Mouse (Mus musculus): ENCODE results near the gene Vwf. TPM values are rescaled to one million over a fixed set of nuclear protein-coding genes. Genes with fewer than 3 reads are reported as not detected.

The Vwf gene
- polyA plus RNA-seq, 1 experiment: 464 TPM

GRCm38 (mm10) chr6:125671835-125672234 is 125.3 kb downstream of the Vwf start:
- WGBS: 84% methylated on average over 3 of the region's 3 CpGs
- Histone ChIP-seq H3K4me3 (replicated peaks; ENCODE audit: extremely low read depth, low read depth, low read length) (no peak overlapping the region), H3K4me1 (ENCODE audit: control insufficient read depth, insufficient read depth, low read length) (no peaks in the 10 kb centered on the region)
- DNase-seq: no peak
- TF ChIP-seq POLR2A (IDR thresholded peaks at IDR 0.05; ENCODE audit: borderline replicate concordance, extremely low read depth, low read depth, low read length) (no peak), CTCF (IDR thresholded peaks at IDR 0.05; ENCODE audit: insufficient read depth, low read length) (no peak)

GRCm38 (mm10) chr6:125678492-125678891 is 131.9 kb downstream of the Vwf start:
- DNase-seq: no peak
- 67% methylated on average over 1 of the region's 1 CpGs for WGBS
- Histone ChIP-seq H3K4me1 (ENCODE audit: control insufficient read depth, insufficient read depth, low read length) (no peaks in the 10 kb centered on the region), H3K4me3 (replicated peaks; ENCODE audit: extremely low read depth, low read depth, low read length) (no peak overlapping the region)
- no peak for TF ChIP-seq POLR2A (IDR thresholded peaks at IDR 0.05; ENCODE audit: borderline replicate concordance, extremely low read depth, low read depth, low read length)
- TF ChIP-seq CTCF (IDR thresholded peaks at IDR 0.05; ENCODE audit: insufficient read depth, low read length): no peak

DNA sequence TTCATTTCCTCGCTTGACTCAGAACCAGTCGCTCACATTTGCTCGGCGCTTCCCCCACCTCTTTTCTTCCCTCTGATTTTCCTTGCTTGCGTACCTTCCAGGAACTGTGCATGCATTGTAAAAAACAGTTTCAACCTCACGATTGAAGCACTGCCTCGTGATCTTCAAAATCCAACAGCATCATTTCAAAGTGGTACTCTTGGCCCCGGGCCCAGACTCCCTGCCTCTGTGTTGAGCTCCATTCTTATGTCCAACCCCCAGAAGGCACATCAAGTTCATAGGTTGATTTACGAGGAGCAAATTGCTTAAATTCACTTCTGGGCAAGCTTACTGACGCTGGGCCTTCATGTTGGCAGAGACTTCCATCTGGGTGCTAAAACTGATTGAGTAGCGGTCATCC is 134.0 kb downstream of the Vwf start:
- H3K4me3 ChIP-seq (replicated peaks; ENCODE audit: extremely low read depth, low read depth, low read length): no peak overlapping the region
- WGBS: 68% methylated on average over 11 of the region's 11 CpGs
- no peak for DNase-seq
- TF ChIP-seq CTCF (IDR thresholded peaks at IDR 0.05; ENCODE audit: insufficient read depth, low read length): no peak
- no peak for TF ChIP-seq POLR2A (IDR thresholded peaks at IDR 0.05; ENCODE audit: borderline replicate concordance, extremely low read depth, low read depth, low read length)
- H3K4me1 ChIP-seq (ENCODE audit: control insufficient read depth, insufficient read depth, low read length): no peaks in the 10 kb centered on the region

- no peaks in the 10 kb centered on the region for H3K4me1 ChIP-seq (ENCODE audit: control insufficient read depth, insufficient read depth, low read length)
- no peak overlapping the region for H3K4me3 ChIP-seq (replicated peaks; ENCODE audit: extremely low read depth, low read depth, low read length)
- no peak for DNase-seq
- TF ChIP-seq POLR2A (IDR thresholded peaks at IDR 0.05; ENCODE audit: borderline replicate concordance, extremely low read depth, low read depth, low read length) (no peak), CTCF (IDR thresholded peaks at IDR 0.05; ENCODE audit: insufficient read depth, low read length) (no peak)
Observed at GRCm38 (mm10) chr6:125685420-125685819, 138.8 kb downstream of the Vwf start.

- TF ChIP-seq POLR2A (IDR thresholded peaks at IDR 0.05; ENCODE audit: borderline replicate concordance, extremely low read depth, low read depth, low read length): no peak
- no peak for TF ChIP-seq CTCF (IDR thresholded peaks at IDR 0.05; ENCODE audit: insufficient read depth, low read length)
- no peak for DNase-seq
- 55% methylated on average over 1 of the region's 1 CpGs for WGBS
- no peaks in the 10 kb centered on the region for H3K4me1 ChIP-seq (ENCODE audit: control insufficient read depth, insufficient read depth, low read length)
- no peak overlapping the region for H3K4me3 ChIP-seq (replicated peaks; ENCODE audit: extremely low read depth, low read depth, low read length)
Observed at GRCm38 (mm10) chr6:125687986-125688385, 141.4 kb downstream of the Vwf start.

GRCm38 (mm10) chr6:125690057-125690703 is 143.6 kb downstream of the Vwf start, which contains the start of gene Ano2:
TSS of gene Ano2 (plus strand) at chr6:125690419.
- Histone ChIP-seq H3K4me3 (replicated peaks; ENCODE audit: extremely low read depth, low read depth, low read length) (no peak within 1 kb of the TSS), H3K4me1 (ENCODE audit: control insufficient read depth, insufficient read depth, low read length) (no peaks in the 10 kb centered on the region)
- WGBS: 13% methylated on average over 20 of the region's 20 CpGs
- TF ChIP-seq CTCF (IDR thresholded peaks at IDR 0.05; ENCODE audit: insufficient read depth, low read length): no peak
- no peak for TF ChIP-seq POLR2A (IDR thresholded peaks at IDR 0.05; ENCODE audit: borderline replicate concordance, extremely low read depth, low read depth, low read length)
- no peak for DNase-seq

DNA sequence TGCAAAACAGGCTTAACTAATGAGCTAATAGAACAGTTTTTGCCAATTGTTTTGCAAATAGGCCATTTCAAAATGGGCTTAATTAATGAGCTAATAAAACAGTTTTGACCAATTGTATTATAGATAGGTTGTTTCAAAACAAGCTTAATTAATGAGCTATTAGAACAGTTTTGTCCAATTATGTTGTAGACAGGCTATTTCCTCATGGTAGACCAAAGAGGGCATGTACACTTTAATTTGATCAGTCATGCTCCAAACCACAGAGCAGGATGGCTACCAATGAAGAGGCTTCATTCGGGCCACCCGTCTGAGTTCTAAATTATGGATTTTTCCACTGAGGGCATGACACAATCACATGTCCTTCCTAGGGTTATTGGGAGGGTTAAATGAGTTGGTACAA is 154.6 kb downstream of the Vwf start:
- no peak overlapping the region for H3K4me3 ChIP-seq (replicated peaks; ENCODE audit: extremely low read depth, low read depth, low read length)
- DNase-seq: no peak
- whole genome bisulfite sequencing: 75% methylated on average over 2 of the region's 2 CpGs
- no peak for TF ChIP-seq CTCF (IDR thresholded peaks at IDR 0.05; ENCODE audit: insufficient read depth, low read length)
- TF ChIP-seq POLR2A (IDR thresholded peaks at IDR 0.05; ENCODE audit: borderline replicate concordance, extremely low read depth, low read depth, low read length): no peak
- H3K4me1 ChIP-seq (ENCODE audit: control insufficient read depth, insufficient read depth, low read length): no peaks in the 10 kb centered on the region

DNA sequence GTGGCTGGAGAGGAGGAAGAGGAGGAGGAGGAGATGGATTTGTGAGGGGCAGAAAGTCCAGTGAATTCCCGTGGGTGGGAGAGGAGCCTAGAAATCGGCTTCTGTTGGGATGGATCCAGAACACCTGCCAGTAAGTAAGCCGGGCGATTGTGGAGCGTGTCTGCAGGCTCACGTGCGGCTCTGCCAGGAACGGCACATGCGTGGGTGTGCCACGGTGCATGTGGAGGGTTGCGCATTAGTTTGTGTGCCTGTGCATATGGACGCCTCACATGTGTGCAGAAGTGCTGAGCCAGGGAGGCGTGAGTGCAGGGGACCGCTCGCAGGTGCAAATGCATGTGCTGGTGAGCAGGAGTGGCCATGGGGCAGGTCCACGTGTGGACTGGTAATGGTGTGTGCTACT is 164.7 kb downstream of the Vwf start:
- WGBS: 76% methylated on average over 16 of the region's 16 CpGs
- TF ChIP-seq CTCF (IDR thresholded peaks at IDR 0.05; ENCODE audit: insufficient read depth, low read length) (no peak), POLR2A (IDR thresholded peaks at IDR 0.05; ENCODE audit: borderline replicate concordance, extremely low read depth, low read depth, low read length) (no peak)
- DNase-seq: no peak
- H3K4me1 ChIP-seq (ENCODE audit: control insufficient read depth, insufficient read depth, low read length): no peaks in the 10 kb centered on the region
- no peak overlapping the region for H3K4me3 ChIP-seq (replicated peaks; ENCODE audit: extremely low read depth, low read depth, low read length)

DNA sequence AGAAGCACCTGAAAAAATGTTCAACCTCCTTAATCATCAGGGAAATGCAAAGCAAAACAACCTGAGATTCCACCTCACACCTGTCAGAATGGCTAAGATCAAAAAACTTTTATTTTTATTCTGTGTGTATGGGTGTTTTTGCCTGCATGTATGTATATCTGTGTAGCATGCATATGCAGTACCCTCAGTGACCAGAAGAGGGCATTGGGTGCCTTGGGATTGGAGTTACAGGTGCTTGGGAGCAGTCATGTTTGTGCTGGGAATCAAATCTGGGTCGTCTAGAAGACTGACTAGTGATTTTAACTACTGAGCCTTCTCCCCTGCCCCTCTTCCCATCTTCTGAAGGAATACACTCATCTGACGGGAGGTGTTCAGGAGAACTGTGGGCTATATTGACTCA is 179.8 kb downstream of the Vwf start:
- TF ChIP-seq CTCF (IDR thresholded peaks at IDR 0.05; ENCODE audit: insufficient read depth, low read length) (no peak), POLR2A (IDR thresholded peaks at IDR 0.05; ENCODE audit: borderline replicate concordance, extremely low read depth, low read depth, low read length) (no peak)
- Histone ChIP-seq H3K4me3 (replicated peaks; ENCODE audit: extremely low read depth, low read depth, low read length) (no peak overlapping the region), H3K4me1 (ENCODE audit: control insufficient read depth, insufficient read depth, low read length) (no peaks in the 10 kb centered on the region)
- WGBS: 77% methylated on average over 2 of the region's 2 CpGs
- no peak for DNase-seq

DNA sequence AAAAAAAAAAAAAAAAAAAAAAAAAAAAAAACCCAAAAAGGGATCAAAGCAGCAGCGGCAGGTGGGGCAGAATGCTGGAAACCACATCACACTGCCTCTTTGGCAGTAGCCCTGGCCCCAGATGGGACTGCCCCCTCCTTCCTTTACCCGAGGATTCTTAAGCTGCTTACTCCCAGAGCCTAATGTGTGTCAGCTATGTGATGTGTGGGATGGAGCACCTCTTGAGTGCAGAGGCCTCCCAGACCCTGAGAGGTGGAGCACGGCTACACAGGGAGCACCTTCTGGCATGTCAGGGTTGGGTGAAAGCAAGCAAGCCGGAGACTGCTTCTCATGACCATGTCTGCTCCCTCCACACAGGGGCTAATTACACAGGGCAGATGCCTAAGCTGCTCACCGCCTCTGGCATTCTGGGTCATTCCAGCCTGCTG is 180.9 kb downstream of the Vwf start:
- Histone ChIP-seq H3K4me1 (ENCODE audit: control insufficient read depth, insufficient read depth, low read length) (no peaks in the 10 kb centered on the region), H3K4me3 (replicated peaks; ENCODE audit: extremely low read depth, low read depth, low read length) (no peak overlapping the region)
- DNase-seq: no peak
- TF ChIP-seq POLR2A (IDR thresholded peaks at IDR 0.05; ENCODE audit: borderline replicate concordance, extremely low read depth, low read depth, low read length): no peak
- no peak for TF ChIP-seq CTCF (IDR thresholded peaks at IDR 0.05; ENCODE audit: insufficient read depth, low read length)
- WGBS: 69% methylated on average over 5 of the region's 5 CpGs

Measured in lung, adult 2 months (tissue).